Mouse (Mus musculus) spleen, postnatal 4 days (tissue): ENCODE results near the gene Tor2a.

Experiments used
- DNase-seq, 2 experiments: peaks; one replicate each; pipeline ENCODE4 v3.0.0; 2022; ENCODE audit warnings: low spot score in 2 of 2

Tor2a gene

DNA sequence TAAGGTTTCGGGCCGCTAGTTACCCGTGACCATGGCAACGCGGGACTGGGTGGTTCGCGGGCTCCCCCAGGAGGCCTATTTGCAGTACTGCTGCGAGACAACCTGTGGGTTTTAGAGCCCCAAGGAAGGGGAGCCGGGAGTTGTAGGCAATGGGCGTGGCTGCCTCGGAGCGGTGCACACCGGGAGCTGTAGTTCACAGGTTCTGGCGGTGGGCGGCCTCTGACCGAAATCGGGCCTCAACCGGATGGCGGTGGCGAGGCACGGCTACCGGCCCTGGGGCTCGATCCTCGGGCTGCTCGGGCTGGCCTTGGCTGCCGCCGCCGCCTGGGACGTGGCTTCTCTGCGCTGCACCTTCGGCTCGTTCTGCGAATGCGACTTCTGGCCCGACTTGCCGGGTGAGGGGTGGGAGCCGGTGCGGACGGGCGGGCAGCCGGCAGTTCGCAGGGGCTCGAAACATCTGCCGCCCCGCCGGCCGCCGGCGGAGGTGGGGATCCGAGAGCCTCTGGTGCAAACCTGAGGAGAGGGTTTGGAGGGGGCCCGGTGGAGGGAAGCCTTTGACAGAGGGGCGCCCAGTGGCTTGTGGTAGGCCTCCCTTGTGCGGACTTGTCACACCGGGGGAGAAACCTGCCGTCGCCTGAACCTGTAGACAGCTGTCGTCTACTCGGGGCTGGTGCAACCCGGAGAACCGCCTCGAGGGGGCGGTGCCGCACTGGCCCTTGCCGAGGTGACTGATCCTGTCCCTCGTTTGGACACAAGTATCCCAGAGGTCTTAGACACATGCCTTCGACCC, at the start of gene Tor2a:
Gene Tor2a, plus strand, starts transcription at position 179 of the 790 bp plus-strand sequence.
- DNase-seq: peak; percentile 96 to 97

DNA sequence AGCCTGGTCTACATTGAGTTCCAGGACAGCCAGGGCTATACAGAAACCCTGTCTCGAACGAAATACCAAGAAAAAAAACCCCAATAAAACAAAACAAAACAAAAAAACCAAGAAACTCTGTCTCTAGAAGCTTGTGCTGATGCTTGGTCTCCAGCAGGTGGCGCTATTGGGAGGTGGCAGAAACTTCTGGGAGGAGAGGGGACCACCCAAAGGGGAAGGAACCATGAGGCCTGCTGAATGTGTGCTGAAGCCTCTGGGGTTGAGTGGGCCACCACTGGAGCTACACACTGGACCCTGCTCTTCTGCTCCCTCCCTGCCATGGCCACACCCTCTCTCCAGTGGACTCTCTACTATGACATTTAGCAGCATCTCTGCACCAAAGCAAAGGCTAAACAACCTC, 48.4 kb upstream of the Tor2a start:
- DNase-seq: peak; percentile 70 to 93

DNA sequence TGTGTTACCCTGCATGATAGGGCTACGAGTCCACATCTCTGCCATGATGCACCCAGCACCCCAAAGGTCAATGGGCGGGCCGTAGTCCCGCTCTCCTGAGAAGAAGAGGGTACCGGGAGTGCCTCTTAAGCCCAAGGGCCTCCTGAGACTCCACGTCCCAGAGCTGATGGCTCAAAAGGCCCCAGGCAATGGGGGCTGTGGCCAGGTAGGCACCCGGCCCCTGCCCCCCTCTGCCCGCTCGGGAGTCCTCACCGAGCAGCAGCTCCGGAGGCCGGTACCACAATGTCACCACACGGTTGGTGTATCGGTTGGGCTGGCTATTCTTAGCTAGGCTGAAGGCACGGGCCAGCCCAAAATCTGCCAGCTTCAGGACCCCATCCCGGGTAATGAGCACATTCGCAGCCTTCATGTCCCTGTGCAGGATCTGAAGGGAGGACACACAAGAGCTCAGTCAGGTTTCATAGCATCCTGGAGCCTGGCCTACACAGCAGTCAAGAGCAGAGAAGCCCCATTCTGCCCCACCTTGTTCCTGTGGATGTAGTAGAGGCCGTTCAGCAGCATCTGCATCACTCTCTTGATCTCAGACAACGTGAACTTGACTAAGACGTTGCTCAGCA, 47.4 kb upstream of the Tor2a start:
- DNase-seq: no peak

DNA sequence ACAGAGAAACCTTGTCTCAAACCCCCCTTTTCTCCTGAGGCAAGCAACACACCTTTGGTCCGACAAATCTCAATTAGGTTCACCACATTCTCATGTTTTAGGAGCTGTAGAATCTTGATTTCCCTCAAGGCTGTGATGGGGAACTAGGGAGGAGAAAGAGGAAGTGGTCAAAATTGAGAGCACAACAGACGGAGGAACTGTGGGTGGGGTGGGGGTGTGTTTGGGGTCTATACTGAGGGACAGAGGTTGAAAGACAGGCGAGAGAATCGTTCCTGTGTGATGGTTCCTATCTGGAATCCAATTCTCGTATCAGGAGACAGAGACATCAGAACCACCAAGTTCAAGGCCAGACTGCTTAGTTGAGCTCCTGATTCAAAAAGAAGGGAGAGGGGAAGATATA, 46.6 kb upstream of the Tor2a start:
- no peak for DNase-seq

DNA sequence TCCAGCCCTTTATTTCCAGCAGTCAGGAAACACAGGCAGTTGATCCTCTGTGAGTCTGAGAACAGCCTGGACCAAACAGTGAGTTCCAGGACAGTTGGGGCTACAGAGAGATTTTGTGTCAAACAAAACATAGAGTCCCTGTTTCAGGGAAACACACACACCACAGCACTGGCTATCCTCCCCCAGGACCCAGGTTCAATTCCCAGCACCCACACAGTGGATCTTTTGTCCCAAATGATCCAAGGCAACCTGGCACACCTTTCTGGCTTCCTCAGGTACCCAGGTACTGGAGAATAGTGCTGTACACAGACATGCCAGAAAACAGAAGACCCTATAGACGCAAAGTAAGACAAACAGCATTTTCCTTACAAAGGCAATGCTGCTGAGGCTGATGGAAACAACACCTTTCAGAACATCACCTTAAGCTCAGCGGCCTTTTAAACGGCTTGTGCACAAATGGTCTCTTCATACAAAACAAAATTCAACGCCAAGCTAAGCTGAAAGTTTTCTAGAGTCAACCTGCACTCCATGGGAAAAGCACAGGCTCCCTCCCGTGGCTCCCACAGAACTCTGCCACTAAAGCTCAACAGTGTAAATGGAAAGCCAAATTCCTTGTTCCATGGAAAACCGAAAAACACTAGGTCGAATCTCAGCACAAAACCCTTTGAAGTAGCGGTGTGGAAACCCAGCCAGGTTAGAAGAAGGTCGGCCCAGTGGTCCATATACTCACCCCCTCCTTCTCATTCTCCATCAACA, 45.6 kb upstream of the Tor2a start:
- DNase-seq: no peak

DNA sequence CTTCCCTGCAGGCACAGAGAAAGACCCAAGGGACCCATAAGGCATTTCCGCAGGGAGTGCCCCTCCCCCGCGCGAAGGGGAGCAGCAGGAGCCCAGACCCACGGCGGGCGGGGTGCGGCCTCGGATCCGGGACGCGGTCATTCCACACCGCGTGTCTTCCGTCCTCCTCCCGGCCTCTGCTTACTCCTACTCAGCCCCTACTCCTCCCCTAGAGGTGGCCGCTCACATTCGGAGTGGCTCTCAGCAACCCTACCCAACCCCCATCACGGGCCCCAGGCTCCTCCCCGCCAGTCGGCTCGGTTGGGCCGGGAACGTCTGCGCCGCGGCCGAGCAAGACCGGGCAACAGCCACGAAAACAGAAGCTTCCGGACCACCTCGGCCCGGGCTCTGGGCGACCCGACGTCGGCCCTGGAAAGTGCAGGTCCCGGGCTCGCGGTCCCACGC, 44.9 kb upstream of the Tor2a start:
- DNase-seq: peak; percentile 80 to 87

DNA sequence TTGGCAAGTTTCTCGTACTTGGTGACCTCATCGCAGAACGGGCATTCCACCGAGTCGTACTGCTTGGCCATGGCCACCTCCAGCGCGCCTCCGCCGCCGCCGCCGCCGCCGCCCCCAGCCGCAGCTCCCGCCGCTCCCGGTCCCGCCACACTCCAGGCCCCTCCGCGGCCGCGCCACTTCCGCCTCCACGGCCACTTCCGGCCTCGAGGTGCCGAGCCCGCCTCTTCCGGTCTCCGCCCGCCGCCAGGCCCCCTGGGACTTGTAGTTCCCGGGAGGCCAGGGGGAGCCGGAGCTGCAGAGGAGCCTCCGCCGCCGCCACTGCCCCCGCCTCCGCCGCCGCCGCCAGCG, 44.5 kb upstream of the Tor2a start:
- DNase-seq: peak; percentile 95 to 98

DNA sequence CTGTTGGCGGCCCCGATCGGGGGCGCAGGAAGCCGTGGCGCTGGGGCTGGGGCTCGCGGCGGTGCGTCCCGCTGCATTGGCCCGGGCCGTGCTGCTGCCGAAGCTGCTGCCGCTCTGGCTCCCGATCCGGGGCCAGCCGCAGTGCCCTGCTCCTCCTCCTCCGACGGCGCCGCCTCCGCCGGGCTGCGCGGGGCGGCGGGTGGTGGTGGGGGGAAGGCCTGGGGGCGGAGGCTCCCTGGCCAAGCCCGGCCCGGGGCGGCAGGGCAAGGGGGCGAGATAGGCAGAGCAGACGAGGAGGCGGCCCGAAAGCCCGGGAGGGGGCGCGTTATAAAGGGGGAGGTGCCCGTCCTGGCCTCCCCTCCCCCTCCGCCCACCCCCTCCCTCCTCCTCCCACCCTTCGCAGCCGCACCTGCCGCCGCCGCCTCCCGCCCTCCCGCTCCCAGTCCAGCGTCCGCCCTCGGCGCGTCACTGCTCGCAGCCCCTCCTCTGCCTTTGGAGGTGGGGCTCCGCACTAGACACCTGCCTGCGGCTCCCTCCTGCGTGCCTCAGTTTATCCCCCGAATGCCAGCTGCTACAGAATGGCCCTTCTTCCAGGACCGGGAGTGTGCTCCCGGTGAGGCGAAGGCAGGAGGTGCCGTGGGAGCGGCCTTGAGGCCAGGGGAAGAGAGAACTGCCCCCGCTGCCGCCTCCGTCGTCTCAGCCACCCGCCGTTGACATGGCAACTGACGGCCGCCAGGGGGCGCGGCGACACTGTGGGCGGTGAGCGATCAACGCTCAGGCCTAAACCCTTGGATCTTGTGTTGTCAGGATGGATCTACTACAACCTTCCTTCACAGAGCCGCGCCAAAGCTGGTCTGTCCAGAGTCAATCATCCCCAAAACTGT, 43.9 kb upstream of the Tor2a start, which contains the start of gene Cdk9:
Gene Cdk9, minus strand, starts transcription at position 143 of the 884 bp plus-strand sequence.
- peak; percentile 92 to 98 for DNase-seq

DNA sequence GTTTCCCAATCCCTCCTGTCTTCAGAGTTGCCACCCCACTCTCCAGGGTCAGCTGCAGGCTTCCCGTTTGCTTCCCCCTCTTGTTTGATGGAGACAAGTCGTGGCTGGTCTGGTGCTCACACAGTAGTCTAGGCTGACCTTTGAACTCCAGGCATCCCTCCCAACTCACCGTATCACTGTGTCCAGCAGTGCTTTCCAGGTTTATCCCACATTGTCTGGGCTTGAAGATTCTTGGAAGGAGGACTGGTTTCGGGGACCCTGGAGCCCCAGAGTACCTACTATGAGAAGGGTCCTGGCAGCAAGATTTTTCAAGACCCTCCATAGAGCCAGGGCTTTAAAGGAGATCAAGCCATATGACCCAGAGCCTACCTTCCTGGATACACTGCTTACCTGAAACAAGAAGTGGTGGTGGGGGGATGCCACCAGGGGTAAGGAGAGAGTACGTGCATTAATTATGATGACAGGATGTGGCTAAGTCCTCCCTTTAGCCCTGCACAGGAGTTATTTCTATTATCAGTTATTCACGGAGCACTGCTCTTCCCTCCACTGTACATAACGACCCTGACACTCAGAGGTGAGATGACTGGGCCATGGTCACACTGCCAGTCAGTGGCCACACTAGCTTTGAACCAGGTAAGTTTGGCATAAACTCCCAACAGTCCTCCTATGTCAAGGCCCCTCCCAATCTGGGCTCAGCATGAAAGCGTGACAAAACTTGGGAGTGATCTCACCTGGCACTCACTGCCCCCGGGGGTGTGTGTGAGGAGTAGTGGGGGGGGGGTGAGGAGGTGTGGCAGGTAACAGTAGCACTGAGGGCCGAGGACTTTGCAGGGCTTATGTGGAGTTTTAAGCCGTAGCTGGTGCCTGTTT, 42.7 kb upstream of the Tor2a start:
- DNase-seq: no peak

DNA sequence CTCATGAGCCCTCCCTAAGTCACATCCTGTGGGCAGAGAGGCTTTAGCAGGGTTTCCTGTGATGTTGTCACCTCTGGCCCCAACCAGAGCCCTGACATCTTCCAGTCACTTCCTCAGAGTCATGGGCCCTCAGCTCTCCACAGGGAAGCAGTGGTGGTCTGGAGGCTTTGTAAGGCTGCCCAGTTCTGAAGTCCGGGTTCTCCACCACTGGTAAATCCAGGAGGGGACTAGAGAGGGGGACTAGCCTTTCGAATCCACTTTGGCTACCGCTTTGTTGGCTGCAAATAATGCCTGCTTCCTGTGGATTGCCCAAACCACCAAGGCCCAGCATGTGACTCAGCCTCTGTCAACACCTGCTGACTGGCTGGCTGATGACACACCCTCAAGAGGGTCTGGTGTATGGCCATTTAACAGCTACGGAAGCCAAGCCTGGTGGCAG, 42.0 kb upstream of the Tor2a start:
- DNase-seq: peak; percentile 54 to 73

DNA sequence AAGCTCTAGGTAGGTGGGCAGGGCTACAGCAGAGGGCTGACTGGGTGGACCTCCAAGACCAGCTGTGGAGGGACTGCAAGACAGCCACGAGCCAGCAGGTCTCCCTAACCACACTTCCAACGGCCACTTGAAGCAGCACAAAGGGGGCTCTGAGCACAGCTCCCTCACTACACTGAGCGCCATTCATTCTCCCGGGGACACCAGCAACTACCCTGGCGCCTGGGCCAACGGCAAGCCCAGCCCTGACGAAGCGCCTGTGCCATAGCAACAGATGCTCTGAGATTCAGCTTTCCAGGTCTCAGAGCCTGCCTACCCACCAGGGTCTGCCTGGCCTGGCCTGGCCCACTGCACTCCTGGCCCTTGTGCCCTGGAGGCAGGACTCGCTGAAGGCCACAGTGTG, 38.3 kb upstream of the Tor2a start:
- no peak for DNase-seq

DNA sequence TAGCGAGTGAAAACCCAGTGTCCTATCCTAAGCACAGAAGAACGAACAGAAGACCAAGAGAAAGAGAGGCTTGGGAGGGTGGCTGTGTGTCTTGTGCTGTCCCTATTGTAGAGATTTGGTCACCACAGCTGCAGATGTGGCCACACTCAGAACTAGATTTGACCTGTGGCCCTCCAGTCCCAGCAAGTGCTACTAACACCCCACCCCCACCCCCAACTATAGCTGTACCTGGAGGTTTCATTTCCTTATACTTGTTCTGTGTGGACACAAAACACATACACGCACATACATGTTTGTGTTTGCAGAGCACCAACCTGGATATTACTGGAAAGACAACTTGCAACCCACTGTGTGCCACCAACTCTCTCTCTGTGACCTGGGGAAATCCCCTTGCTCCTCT, 37.0 kb upstream of the Tor2a start:
- no peak for DNase-seq

DNA sequence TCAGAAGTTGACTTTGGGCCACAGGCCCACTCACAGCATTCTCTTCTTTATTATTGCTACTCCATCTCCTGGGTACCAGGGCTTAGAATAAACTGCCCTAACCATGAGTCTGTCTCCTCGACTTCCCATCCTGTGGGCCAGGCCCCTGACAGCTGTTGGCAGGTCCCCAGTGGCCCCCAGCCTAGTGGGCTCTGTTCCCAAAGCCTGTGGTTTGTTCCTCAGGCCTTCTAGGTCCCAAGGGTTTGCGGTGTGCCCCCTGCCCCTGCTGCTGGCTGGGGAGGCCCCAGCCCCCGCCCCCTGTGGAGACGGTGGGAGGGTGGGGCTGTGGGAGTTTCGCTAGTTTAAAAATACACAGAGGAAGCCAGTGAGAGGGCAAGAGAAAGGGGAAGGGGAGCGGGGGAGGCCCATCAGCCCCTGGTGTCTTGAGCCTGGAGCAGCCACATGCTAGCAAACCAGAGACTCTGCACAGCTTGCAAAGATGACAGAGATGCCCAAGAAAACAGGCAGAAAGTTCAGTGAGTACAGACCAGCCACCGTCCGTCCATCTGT, 36.3 kb upstream of the Tor2a start, which contains the start of gene Sh2d3c:
Gene Sh2d3c, plus strand, starts transcription at position 375 of the 549 bp plus-strand sequence.
- DNase-seq: peak; percentile 65 to 78

DNA sequence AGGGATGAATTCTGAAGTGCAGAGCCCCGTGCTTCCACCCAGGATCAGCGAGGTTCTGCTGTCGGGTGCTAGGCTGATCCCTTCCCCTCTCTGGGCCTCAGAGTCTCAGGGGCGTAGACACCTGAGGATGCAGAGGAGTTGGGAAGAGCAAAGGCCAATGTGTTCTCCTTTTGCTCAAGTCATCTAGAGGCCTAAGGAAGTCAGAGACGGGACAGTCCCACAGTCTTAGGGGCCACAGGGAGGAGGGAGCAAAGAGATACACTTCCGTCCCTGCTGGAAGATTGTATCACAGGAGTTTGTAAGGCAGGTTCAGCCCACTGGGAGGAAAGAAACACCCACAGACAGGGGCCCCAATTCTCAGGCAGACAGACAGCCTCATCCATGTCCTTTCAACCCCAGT, 35.0 kb upstream of the Tor2a start:
- no peak for DNase-seq

DNA sequence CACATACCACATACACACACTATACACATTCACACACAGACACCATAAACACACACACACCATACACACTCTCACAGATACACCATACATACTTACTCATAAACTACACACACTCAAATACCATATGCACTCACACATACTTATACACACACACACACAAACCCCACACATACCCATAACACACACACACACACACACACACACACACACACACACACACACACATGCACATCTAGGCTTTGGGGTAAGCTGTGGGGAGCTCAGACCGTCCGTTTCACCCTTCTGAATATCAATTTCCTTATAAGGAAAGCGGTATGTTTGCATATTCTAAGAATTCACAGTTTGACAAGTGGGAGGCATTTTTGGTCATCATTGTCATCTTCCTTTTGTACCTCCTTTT, 34.5 kb upstream of the Tor2a start:
- DNase-seq: no peak

DNA sequence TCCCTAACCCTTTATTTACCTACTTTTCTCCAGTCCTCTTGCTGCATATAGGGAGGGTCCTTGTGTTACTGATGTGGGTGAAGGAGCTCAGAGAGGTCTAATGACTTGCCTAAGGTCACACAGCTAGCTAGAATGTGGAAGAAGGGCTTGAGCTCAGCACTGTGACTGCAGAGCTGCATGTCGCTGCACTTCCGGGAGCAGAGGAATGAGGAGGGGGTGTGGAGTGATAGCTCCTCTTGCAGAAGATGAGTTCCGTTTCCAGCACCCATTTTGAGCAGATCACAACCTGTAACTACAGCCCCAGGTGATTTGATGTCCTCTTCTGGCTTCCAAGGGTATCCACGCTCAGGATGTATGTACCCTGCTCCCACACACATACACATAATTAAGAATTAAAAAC, 32.9 kb upstream of the Tor2a start:
- no peak for DNase-seq

DNA sequence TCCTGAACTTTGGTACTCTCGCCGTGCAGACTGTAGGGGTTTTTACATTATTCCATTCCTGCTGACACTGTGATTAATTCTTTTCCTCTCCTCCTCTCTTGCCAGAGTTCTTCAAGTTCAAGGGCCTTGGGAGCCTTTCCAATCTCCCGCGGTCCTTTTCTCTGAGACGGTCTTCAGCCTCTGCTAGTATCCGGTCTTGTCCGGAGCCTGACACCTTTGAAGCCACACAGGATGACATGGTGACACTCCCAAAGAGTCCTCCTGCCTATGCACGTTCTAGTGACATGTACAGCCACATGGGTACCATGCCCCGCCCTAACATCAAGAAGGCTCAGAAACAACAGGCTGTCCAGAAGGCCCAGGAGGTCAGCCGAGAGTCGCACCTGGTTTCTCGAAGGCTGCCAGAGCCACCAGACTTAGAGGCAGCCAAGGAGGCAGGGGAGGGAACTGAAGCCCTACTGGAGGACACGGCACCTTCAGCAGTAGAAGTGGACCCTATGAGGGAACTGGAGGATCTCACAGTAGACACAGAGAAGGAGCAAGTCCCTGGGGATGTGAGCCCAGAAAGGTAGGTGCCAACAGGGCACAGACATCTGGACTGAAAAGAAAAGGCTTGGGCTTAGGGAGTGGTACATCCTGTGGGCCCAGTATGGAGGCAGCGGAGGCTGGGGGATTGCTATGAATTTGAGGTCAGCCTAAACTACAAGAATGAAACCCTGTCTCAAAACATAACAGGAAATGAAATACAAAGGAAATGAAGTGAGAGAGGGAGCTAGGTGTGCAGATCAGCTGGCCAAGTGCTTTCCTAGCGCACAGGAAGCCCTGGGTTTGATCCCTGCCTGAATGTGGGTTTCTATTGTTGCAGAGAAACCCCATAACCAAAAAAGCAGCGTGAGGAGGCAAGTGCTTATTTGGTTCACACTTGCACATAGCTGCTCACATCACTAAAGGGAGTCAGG, 31.9 kb upstream of the Tor2a start:
- DNase-seq: no peak

DNA sequence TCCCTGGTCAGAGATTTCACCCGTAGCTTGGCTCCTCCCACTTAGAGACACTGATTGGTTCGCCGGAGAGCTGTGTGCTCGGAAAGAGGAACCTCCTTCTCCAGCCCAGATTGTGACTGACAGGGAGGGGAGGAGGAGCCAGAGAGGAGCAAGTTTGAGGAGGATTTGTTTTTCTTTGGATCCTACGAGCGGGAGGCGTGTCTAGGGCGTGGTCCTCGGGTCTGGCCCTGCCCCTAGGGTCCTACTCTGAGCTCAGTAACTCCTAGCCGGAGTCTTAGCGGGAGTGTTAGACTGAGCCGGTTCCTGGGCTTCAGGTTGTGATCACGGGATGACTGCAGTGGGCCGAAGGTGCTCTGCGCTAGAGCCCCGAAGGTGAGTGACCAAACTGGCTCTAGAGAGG, 29.6 kb upstream of the Tor2a start:
- peak; percentile 72 to 79 for DNase-seq

DNA sequence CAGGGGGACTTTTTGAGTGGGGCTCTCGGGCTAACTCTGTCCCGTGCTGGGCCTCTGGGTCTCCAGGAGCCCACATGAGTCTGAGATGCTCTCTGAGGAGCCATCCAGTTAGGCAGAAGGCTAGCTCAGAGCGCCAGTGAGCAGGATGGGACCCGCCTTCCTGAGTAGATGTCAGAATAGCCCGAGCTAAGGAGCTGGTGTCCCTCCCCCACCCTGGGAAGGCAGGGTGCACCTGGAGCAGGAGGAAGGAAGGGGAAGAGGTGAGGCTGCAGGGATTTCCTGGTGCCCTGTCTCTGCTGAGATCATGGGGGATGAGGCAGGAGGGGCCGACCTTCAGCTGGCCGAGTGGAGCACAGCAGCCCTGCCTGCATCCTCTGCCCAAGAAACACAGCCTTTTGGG, 28.6 kb upstream of the Tor2a start:
- no peak for DNase-seq
